Mouse (Mus musculus) spleen, adult 2 months (tissue): ENCODE data around the gene B4galt4. TPM values are rescaled to one million over a fixed set of nuclear protein-coding genes. Genes with fewer than 3 reads are reported as not detected.
A peak's percentile ranks its signal among the peaks of the same experiment; 100 is the strongest.

Source experiments
- DNase-seq, 2 experiments: peaks; one replicate each; pipeline versions ENCODE4 v3.0.0 to v3.0.0-alpha.2; 2012 to 2021; ENCODE audit warnings: low spot score in 2 of 2, low read depth in 1 of 2
- H3K27ac ChIP-seq: fragments of 200-500 bp; 2 replicates; pipeline ENCODE4 v1.5.1; 2012; ENCODE audit warnings: low read length, inconsistent platforms; ENCODE audit not compliant: insufficient read depth
- H3K27me3 ChIP-seq: fragments of 200-500 bp; 2 replicates; pipeline ENCODE4 v1.6.1; 2012; ENCODE audit warnings: mild to moderate bottlenecking, moderate library complexity, low read length, inconsistent platforms; ENCODE audit not compliant: control insufficient read depth, insufficient read depth
- H3K36me3 ChIP-seq: fragments of 200-500 bp; 2 replicates; pipeline ENCODE4 v1.6.1; 2012; ENCODE audit warnings: mild to moderate bottlenecking, low read length, inconsistent platforms; ENCODE audit not compliant: control insufficient read depth, insufficient read depth
- H3K4me1 ChIP-seq: fragments of 200-500 bp; 2 replicates; pipeline ENCODE4 v1.6.1; 2011; ENCODE audit warnings: inconsistent platforms; ENCODE audit not compliant: control insufficient read depth, insufficient read depth, insufficient read length
- H3K4me3 ChIP-seq: fragments of 200-500 bp; 2 replicates; pipeline ENCODE4 v1.5.1; 2011; ENCODE audit warnings: mild to moderate bottlenecking, inconsistent platforms; ENCODE audit not compliant: insufficient read depth, insufficient read length; ENCODE audit errors: extremely low read depth
- CTCF ChIP-seq: fragments of 200-500 bp; IDR thresholded peaks from 2 replicates; pipeline ENCODE4 v1.5.1; 2011; ENCODE audit warnings: mild to moderate bottlenecking, inconsistent platforms; ENCODE audit not compliant: insufficient read depth, insufficient read length, insufficient replicate concordance; ENCODE audit errors: extremely low read depth
- POLR2A ChIP-seq: fragments of 200-500 bp; IDR thresholded peaks from 2 replicates; pipeline ENCODE4 v1.6.1; 2011; ENCODE audit warnings: low read depth, low read length, inconsistent platforms
- WGBS: fragments of 180-500 bp; shearing (Covaris S2); methylation state at CpG from one replicate; pipeline ENCODE4 v1.1.7; 2018; 5-methylcytosine and 5-hydroxymethylcytosine counted together
- polyA plus RNA-seq: library from polyadenylated mRNA; depleted of rRNA; stranded (reverse); fragments of >200 nt; gene quantifications from 2 replicates; pipeline ENCODE4 v1.2.3, GENCODE M21; 2012

B4galt4 gene
- polyA plus RNA-seq, 1 experiment, result 2.3 TPM

DNA sequence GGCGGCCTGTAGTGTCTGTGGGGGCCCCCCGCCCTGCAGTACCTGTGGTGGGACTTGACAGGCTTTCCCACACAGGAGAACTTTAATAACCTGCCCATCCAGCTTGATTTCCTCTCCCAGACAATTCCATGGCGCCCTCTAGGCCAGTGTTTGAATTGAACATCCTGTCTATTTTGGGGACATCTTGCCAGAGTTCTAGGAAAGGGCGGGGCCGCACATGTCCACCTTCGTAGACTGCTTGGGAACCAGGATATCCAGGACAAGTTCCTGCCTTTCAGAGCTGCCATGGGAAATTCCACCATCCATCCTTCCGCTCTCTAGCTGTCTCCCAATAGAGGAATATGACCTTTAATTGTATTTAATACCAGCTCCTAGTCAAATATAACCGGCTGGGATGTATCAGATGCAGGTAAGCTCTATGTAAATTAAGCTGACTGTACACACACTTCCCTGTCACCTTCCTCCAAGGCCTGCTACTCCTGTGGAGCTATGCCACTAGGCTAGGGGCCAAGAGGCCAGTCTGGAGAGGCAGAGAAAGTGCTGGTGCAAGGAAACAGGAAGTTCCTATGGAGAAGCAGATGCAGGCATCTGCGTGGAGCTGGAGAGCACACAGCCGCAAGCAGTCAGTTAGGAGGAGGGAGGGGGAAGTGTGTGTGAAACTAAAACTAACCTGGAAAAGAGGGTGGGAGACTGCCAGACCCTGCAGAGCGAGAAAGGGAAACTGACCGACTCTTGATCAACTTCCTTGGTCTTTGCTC lies 16.2 kb downstream of the B4galt4 start:
- Histone ChIP-seq H3K4me1 (peaks cover 8% of the 10 kb centered on the region; the same call in 1 of the 2 replicates), H3K4me3 (no peak overlapping the region), H3K36me3 (no peaks in the 10 kb centered on the region), H3K27me3 (no peaks in the 10 kb centered on the region), H3K27ac (peak overlapping the region; percentile 18; the same call in 1 of the 2 replicates)
- TF ChIP-seq CTCF (no peak), POLR2A (no peak)
- no peak for DNase-seq
- 61% methylated on average over 12 of the region's 12 CpGs for WGBS

DNA sequence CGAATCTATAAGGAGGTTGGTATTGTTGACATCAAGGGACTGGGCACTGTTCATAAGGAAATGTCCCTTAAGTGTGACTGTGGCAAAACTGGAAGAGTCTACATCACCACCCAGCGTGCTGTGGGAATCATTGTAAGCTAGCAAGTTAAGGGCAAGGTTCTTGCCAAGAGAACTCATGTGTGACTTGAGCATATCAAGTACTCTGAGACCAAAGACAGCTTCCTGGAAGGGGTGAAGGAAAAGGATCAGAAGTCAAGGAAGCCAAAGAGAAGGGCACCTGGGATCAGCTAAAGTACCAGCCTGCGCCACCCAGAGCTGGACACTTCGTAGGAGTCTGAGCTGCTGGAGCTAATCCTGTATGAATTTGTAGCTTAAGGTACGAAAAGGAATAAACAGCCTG lies 18.2 kb downstream of the B4galt4 start:
- peaks cover 9% of the 10 kb centered on the region; the same call in 1 of the 2 replicates for H3K4me1 ChIP-seq
- H3K27me3 ChIP-seq, result no peaks in the 10 kb centered on the region
- DNase-seq, result no peak
- H3K4me3 ChIP-seq, result no peak overlapping the region
- no peak overlapping the region for H3K27ac ChIP-seq
- H3K36me3 ChIP-seq, result no peaks in the 10 kb centered on the region
- 85% methylated on average over 5 of the region's 5 CpGs for WGBS
- TF ChIP-seq POLR2A (no peak), CTCF (no peak)

DNA sequence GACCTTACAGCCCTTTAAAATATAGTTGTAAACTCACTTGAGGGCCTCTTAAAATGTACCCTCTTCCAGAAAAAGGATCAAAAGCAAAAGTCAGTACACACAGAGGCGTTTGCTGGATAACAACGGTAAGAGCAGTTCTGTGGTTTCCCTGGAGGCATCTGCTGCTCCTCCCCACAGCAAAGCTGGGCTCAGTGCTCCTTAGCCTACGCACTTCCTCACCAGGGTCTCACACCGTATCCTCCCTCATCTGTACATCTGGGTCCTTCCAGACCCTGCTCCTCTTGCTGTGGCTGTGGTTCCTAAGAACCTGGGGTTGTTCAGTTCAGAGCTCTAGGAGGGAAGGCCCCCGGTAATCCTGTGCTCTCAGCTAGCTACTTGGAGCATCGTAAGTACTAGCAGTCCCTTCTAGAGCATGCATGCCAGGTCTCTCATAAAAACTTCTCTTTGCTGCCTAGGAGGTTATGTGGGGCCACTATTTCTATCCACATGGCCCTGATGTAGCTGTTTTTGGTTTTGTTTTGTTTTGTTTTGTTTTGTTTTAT lies 18.8 kb downstream of the B4galt4 start:
- Histone ChIP-seq H3K27me3 (no peaks in the 10 kb centered on the region), H3K4me3 (no peak overlapping the region), H3K4me1 (peaks cover 9% of the 10 kb centered on the region; the same call in 1 of the 2 replicates), H3K27ac (no peak overlapping the region), H3K36me3 (no peaks in the 10 kb centered on the region)
- 20% methylated on average over 6 of the region's 6 CpGs for WGBS
- TF ChIP-seq POLR2A, result no peak
- no peak for TF ChIP-seq CTCF
- no peak for DNase-seq

DNA sequence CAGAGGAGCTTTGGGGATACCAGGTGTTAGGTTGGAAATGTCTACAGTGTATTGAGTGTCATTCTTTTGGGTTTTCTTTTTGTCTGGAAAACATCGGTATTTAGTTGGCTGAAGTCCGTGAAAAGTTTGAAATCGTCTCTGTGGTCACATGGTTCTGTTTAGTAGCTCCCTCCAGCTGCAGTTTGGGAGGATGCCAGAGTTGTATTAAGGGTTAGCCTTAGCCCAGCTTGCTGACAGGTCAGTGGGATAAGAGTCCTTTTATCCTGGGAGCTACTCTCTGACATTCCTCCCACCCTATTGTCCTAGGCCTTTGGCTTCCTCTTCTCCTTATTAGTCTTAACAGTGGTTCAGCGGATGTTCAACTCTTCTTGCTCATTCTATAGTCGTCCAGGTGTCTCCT lies 19.9 kb downstream of the B4galt4 start:
- no peak for TF ChIP-seq CTCF
- no peak for TF ChIP-seq POLR2A
- WGBS, result 88% methylated on average over 5 of the region's 5 CpGs
- no peak for DNase-seq
- no peaks in the 10 kb centered on the region for H3K36me3 ChIP-seq
- H3K27me3 ChIP-seq, result no peaks in the 10 kb centered on the region
- H3K4me3 ChIP-seq, result no peak overlapping the region
- H3K27ac ChIP-seq, result no peak overlapping the region
- peaks cover 9% of the 10 kb centered on the region; the same call in 1 of the 2 replicates for H3K4me1 ChIP-seq

DNA sequence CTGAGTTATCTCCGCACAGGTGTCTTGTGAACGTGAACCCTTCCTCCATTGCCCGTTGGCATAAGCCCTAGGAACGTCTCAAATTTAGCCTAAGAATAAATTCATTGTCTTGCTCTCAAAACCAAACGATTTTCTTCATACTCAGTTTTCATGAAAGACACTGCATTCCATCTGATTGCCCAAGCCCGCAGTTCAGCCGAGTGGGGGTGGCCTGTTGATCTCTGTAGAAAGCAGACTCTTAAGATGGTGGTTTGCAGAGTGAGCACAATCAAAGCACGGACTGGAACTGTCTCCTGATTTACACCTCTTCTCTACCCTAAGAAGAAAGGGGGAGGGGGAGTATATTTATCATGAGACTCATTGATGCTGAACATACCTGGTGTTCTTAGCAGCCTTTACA lies 20.3 kb downstream of the B4galt4 start:
- Histone ChIP-seq H3K27ac (no peak overlapping the region), H3K4me1 (peaks cover 9% of the 10 kb centered on the region; the same call in 1 of the 2 replicates), H3K4me3 (no peak overlapping the region), H3K27me3 (no peaks in the 10 kb centered on the region), H3K36me3 (no peaks in the 10 kb centered on the region)
- WGBS, result 80% methylated on average over 8 of the region's 8 CpGs
- DNase-seq, result no peak
- no peak for TF ChIP-seq POLR2A
- no peak for TF ChIP-seq CTCF

DNA sequence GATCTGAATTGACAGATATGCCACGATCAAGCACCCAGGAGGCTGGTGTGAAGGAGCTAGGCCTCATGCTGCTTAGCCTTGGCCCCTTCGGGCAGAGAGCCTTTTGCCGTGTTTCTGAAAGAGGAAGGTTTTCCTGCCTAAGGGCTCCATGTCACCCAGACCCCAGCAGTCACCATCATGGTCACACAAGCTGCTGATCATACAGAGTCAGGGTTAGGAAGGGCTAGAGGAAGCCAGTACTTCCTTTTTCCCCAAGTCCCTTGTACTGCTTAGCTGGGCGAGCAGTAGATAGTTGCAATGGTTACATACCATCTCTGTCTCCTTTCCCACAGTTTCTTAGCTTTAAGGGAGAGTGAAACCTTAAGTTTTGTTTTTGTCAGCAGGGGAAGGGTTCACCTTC lies 21.4 kb downstream of the B4galt4 start:
- 38% methylated on average over 4 of the region's 4 CpGs for WGBS
- Histone ChIP-seq H3K27me3 (no peaks in the 10 kb centered on the region), H3K4me1 (peaks cover 9% of the 10 kb centered on the region; the same call in 1 of the 2 replicates), H3K36me3 (no peaks in the 10 kb centered on the region), H3K4me3 (no peak overlapping the region), H3K27ac (peak overlapping the region; percentile 31; the same call in 1 of the 2 replicates)
- DNase-seq, result no peak
- TF ChIP-seq CTCF, result no peak
- no peak for TF ChIP-seq POLR2A

DNA sequence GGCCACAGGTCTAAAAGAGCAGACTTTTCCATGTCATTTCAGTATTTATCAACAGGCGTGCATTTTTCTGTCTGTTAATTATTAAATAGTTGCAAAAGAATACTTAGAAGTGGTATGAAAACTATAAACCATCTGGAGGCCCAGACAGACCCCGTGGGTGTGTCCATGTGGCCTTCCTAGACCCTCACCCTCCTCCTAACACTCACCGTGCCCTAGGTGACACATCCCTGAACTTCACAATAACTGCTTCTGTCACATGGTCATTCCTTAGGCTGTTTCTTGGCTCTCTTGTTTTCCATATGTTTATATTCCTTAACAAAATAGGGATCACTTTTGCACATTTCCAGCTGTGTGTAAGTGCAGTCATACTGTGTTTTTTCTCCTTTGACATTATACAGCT lies 24.6 kb downstream of the B4galt4 start:
- no peak for TF ChIP-seq CTCF
- TF ChIP-seq POLR2A, result no peak
- H3K36me3 ChIP-seq, result no peaks in the 10 kb centered on the region
- 73% methylated on average over 3 of the region's 3 CpGs for WGBS
- H3K27ac ChIP-seq, result no peak overlapping the region
- DNase-seq, result no peak
- peaks cover 3% of the 10 kb centered on the region; the same call in 1 of the 2 replicates for H3K4me1 ChIP-seq
- no peaks in the 10 kb centered on the region for H3K27me3 ChIP-seq
- H3K4me3 ChIP-seq, result no peak overlapping the region
